Mouse (Mus musculus): ENCODE results near the gene Hddc3. TPM values are rescaled to one million over a fixed set of nuclear protein-coding genes. Genes with fewer than 3 reads are reported as not detected.
A peak's percentile ranks its signal among the peaks of the same experiment; 100 is the strongest.

The Hddc3 gene
- total RNA-seq, 2 experiments from 2014 or later = 50.8 to 51.0 TPM

- DNase-seq (ENCODE audit: low spot score in 2 of 2) = no peak
Observed at GRCm38 (mm10) chr7:80331433-80331832, 11.5 kb upstream of the Hddc3 start.

- DNase-seq (ENCODE audit: low spot score in 2 of 2) = no peak
Observed at GRCm38 (mm10) chr7:80334848-80335247, 8.1 kb upstream of the Hddc3 start.

- DNase-seq (ENCODE audit: low spot score in 2 of 2) = no peak
Observed at GRCm38 (mm10) chr7:80336932-80337331, 6.0 kb upstream of the Hddc3 start.

- peak in 1 of 2 experiments; percentile 37 for DNase-seq (ENCODE audit: low spot score in 2 of 2)
Observed at GRCm38 (mm10) chr7:80339371-80339770, 3.5 kb upstream of the Hddc3 start.

- DNase-seq (ENCODE audit: low spot score in 2 of 2) = peak; percentile 98 to 99
Observed at GRCm38 (mm10) chr7:80339793-80340628, 2.9 kb upstream of the Hddc3 start.

- DNase-seq (ENCODE audit: low spot score in 2 of 2) = peak in 1 of 2 experiments; percentile 69
Observed at GRCm38 (mm10) chr7:80340793-80341192, 2.1 kb upstream of the Hddc3 start, which contains the start of gene Unc45a. Gene Unc45a (minus strand): TSS chr7:80341005.

GRCm38 (mm10) chr7:80341793-80342192 is 1.1 kb upstream of the Hddc3 start:
- no peak for DNase-seq (ENCODE audit: low spot score in 2 of 2)

- DNase-seq (ENCODE audit: low spot score in 2 of 2) = no peak
Observed at GRCm38 (mm10) chr7:80343270-80344018, 540 bp downstream of the Hddc3 start.

- no peak for DNase-seq (ENCODE audit: low spot score in 2 of 2)
Observed at GRCm38 (mm10) chr7:80346173-80346572, 3.3 kb downstream of the Hddc3 start.

GRCm38 (mm10) chr7:80346830-80347229 is 3.9 kb downstream of the Hddc3 start:
- DNase-seq (ENCODE audit: low spot score in 2 of 2) = no peak

GRCm38 (mm10) chr7:80347670-80348586 is 5.0 kb downstream of the Hddc3 start:
- no peak for DNase-seq (ENCODE audit: low spot score in 2 of 2)

GRCm38 (mm10) chr7:80350808-80351207 is 7.9 kb downstream of the Hddc3 start:
- no peak for DNase-seq (ENCODE audit: low spot score in 2 of 2)

GRCm38 (mm10) chr7:80352920-80353319 is 10.0 kb downstream of the Hddc3 start:
- no peak for DNase-seq (ENCODE audit: low spot score in 2 of 2)

GRCm38 (mm10) chr7:80356351-80356750 is 13.4 kb downstream of the Hddc3 start:
- DNase-seq (ENCODE audit: low spot score in 2 of 2) = no peak

GRCm38 (mm10) chr7:80357156-80357555 is 14.3 kb downstream of the Hddc3 start:
- peak in 1 of 2 experiments; percentile 63 for DNase-seq (ENCODE audit: low spot score in 2 of 2)

GRCm38 (mm10) chr7:80358039-80358438 is 15.1 kb downstream of the Hddc3 start:
- DNase-seq (ENCODE audit: low spot score in 2 of 2) = no peak

GRCm38 (mm10) chr7:80360435-80360834 is 17.5 kb downstream of the Hddc3 start:
- DNase-seq (ENCODE audit: low spot score in 2 of 2) = no peak

GRCm38 (mm10) chr7:80365759-80366158 is 22.9 kb downstream of the Hddc3 start:
- no peak for DNase-seq (ENCODE audit: low spot score in 2 of 2)

GRCm38 (mm10) chr7:80367232-80367631 is 24.3 kb downstream of the Hddc3 start:
- no peak for DNase-seq (ENCODE audit: low spot score in 2 of 2)

- DNase-seq (ENCODE audit: low spot score in 2 of 2) = no peak
Observed at GRCm38 (mm10) chr7:80368009-80368408, 25.1 kb downstream of the Hddc3 start.
